Mouse (Mus musculus) embryonic stem cell, embryonic (primary cell): ENCODE results near the gene Rab34.

Experiments used
- CTCF ChIA-PET, 4 experiments: fragments of 300-600 bp in 2 of 4; fragments of 350-600 bp in 2 of 4; sonication (Branson Sonifier 250); formaldehyde crosslinking; loops; one replicate each; lab custom pipeline; 2022; ENCODE audit warnings: inconsistent platforms in 2 of 4; lab: Charles Lee
- POLR2A ChIA-PET, 4 experiments: fragments of 300-600 bp in 2 of 4; fragments of 350-600 bp in 2 of 4; sonication (Branson Sonifier 250); formaldehyde crosslinking; loops; one replicate each; lab custom pipeline; 2022; ENCODE audit warnings: antibody characterized with exemption in 4 of 4, inconsistent platforms in 1 of 4; lab: Charles Lee

Rab34 gene

DNA sequence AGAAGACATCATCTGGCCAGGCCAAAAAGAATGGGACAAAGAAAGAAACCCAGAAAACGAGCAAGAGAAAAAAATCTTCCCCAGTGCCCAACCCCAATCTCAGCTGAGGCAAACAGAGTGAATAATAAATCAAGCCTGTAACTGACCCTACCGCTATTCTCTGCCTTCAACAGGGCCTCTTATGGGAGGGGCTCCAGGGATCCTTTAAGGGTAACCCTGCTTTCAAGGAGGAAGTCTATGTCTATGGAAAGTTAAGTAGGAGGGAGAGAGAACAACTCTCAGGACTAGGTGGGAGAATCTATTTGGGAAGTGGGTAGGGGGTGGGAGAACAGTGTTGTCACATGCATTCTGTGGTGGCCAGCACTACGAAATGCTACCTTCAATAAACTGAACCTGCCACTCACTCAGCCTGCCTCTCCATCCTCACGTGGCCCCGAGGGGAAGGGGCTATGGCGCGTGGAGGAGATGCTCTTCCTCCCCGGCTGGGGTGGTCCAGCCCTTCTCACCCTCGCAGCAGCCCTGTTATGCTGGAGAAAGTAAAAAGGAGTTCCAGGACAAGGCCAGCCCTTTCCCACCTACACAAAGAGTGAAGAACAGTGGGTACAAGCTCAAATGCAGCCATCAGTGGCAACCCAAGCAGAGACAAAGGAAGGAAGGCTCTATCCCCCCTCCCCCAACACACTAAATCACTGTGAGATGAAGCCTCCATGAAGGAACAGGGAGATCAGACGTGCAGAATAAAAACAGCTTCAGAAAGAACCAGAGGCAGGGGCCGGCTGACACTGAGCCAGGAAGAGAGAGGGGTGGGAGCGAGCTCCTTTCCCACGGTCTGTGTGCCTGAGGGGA is 17.4 kb downstream of the Rab34 start:
- ChIA-PET POLR2A (interaction anchor here (0.6 to 3.4 kb wide), 14 partner anchors 10 to 218 kb away, joined by 3 to 32 read pairs (median 4); partner anchors contain the start of gene Rpl23a (in 1 of the 4)), CTCF (interaction anchor here in 1 of 4 experiments (1.6 kb wide), 1 partner anchor 11 kb away, joined by 5 read pairs; no protein-coding TSS in a partner anchor)

DNA sequence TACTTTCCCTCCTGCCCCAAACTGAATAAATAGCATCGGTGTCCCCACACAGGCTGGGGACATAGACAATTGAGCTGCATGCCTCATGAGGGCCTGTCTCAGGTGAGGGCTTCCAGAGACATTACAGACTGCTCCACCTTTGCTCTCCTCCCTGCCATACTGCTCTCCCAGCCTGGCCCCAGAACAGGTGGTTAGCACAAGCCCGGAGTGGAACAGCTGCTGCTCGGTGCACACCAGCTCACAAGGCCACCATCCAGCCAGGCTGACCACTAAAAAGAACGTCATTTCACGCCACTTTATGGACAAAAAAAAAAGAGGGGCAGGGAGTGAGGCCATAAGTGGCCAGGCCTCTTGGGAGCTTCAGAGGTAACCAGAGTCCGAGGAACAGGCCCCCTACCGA is 19.0 kb downstream of the Rab34 start:
- CTCF ChIA-PET = interaction anchor here in 2 of 4 experiments (0.6 to 1.4 kb wide), 4 partner anchors 41 to 597 kb away, joined by 3 to 4 read pairs (median 3); no protein-coding TSS in a partner anchor
- POLR2A ChIA-PET = interaction anchor here in 2 of 4 experiments (0.5 to 3.4 kb wide), 24 partner anchors 9 to 273 kb away, joined by 3 to 32 read pairs (median 4); partner anchors contain the start of genes Rpl23a (in 2 of the 2), Sdf2 (in 2 of the 2), Aldoc (in 1 of the 2) and Nek8 (in 1 of the 2)

DNA sequence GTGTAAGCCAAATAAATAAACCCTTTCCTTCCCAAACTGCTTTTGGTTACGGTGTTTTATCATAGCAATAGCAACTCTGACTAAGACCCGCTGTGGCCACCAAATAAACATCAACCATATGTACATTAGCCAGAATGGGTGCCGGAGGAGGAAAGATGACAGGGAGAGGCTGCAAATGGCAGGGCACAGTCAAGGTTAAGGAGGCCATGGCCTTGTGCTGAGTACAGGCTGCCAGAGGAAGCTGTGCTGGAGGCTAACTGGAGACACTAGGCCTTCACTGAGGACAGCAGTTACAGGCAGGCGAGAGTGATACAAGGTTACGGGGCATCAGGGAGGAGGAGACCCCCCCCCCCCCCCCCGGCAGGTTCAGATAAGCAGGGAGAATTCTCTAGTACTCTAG is 21.7 kb downstream of the Rab34 start:
- CTCF ChIA-PET = interaction anchor here in 2 of 4 experiments (0.6 to 0.9 kb wide), 2 partner anchors 15 to 51 kb away, joined by 3 to 9 read pairs; no protein-coding TSS in a partner anchor
- POLR2A ChIA-PET = interaction anchor here (0.6 to 5.1 kb wide), 11 partner anchors 8 to 177 kb away, joined by 3 to 29 read pairs (median 5); partner anchors contain the start of genes Rpl23a (in 2 of the 4), Nek8 (in 1 of the 4), Rab34 (in 1 of the 4) and Tlcd1 (in 1 of the 4)

DNA sequence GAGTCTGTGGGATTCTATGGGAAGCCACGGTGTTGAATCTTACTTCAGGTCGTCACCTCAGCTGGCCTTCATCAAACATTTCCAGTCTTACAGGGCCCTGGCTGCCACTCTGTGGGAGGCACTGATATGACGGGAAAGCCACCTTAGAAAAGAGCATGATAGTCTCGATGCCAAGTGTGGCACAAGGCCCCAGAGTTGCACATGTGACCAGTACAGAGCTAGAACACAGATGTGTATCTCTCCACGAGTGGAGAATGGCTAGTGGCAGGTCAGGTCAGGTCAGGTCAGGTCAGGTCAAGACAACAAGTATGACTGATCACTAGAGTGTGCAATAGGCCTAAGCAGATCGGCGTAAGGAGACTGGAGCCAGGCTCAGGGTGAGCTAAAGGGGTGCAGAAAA is 22.4 kb downstream of the Rab34 start:
- POLR2A ChIA-PET = interaction anchor here in 3 of 4 experiments (0.8 to 5.1 kb wide), 11 partner anchors 12 to 82 kb away, joined by 3 to 29 read pairs (median 4); partner anchors contain the start of genes Rpl23a (in 2 of the 3), Nek8 (in 1 of the 3), Rab34 (in 1 of the 3) and Tlcd1 (in 1 of the 3)
- CTCF ChIA-PET = interaction anchor here in 2 of 4 experiments (0.6 to 0.9 kb wide), 2 partner anchors 16 to 50 kb away, joined by 3 to 9 read pairs; no protein-coding TSS in a partner anchor

DNA sequence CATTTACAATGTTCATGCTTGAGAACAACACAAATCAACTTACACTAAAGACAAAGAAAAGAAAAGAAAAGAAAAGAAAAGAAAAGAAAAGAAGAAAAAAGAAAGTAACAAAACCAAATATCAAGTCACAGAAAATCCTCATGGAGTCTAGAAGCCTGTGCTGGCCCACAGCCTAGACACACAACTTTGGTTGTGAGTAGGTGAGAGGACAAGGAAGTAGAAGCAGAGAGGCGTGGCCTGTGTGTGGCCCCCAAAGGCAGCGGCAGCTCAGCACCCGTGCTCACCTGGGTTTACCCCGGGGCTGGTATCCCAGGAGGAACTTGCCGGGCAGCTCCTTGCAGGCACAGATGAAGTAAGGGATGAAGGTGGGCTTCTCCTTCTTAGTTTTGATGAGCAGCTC is 23.3 kb downstream of the Rab34 start:
- POLR2A ChIA-PET = interaction anchor here in 3 of 4 experiments (0.6 to 5.1 kb wide), 14 partner anchors 11 to 190 kb away, joined by 3 to 29 read pairs (median 4); partner anchors contain the start of gene Rpl23a (in 2 of the 3)
- CTCF ChIA-PET = interaction anchor here in 1 of 4 experiments (0.6 kb wide), 1 partner anchor 480 kb away, joined by 3 read pairs; no protein-coding TSS in a partner anchor

DNA sequence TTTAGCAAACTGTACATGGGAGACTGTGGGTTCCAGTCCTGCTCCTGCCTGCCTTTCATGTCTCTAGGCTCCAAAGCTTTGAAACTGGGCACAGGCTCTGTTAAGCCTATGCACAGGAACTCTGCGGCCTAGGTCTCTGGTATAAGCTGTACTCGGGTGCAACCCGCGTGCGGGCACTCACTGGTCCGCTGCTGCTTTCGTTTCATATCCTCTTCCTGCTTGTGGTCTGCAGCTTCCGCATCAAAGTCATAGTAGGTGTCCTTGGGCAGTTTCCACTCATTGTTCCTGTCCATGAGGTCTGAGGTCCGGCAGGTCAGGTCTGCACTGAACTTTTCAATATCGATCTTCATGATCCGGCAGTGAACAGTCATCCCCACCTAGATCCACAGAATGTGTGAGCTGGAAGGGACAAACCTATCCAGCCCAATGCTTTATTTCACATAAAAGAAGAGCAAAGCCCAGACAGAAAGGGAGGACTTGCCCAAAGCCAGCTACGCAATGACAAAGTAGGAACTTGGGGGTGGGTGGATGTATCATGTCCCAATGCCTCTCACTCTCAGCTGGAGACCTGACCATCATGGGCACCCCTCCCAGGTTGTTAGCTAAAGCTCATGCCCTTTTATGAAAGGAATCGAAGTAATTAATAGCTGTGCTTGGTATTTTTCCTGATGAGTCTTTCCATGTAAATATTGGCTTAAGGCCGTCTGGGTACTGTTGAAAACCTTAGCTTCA is 25.0 kb downstream of the Rab34 start:
- ChIA-PET POLR2A (interaction anchor here (0.6 to 5.1 kb wide), 28 partner anchors 8 to 116 kb away, joined by 3 to 29 read pairs (median 4); partner anchors contain the start of genes Pigs (in 2 of the 4), Rpl23a (in 2 of the 4), BC030499 (in 1 of the 4) and Sdf2 (in 1 of the 4)), CTCF (interaction anchor here in 1 of 4 experiments (0.9 kb wide), 1 partner anchor 42 kb away, joined by 3 read pairs; no protein-coding TSS in a partner anchor)

DNA sequence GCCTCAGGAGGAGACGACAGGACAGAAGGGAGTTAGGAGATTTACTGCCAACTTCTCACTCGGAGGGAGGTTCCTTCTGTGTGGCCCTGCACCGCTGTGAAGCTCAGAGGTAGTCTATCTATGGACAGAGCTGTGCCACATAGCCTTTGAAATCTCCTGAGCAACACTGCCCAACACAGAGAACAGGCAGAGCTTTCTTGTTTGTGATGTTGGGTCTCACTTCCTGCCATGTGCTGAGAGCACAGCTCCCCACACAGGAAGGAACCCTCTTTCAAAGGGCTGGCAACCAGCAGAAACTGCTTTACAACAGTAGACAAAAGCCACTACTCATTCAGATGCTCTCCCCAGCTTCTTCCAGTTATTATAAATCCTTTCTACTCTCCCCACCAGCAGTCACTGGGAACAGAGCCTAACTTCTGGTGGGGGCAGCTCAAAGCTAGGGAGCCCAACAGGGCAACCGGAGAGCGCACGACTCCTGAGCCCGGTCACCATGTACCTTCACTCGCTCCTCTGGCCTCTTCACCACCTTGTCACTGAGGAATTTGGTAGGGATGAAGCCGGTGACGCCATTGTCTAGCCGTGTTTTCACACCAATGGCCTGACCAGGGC is 27.6 kb downstream of the Rab34 start:
- ChIA-PET CTCF (interaction anchor here in 2 of 4 experiments (0.6 to 0.8 kb wide), 2 partner anchors 23 to 68 kb away, joined by 3 to 8 read pairs; no protein-coding TSS in a partner anchor), POLR2A (interaction anchor here in 3 of 4 experiments (0.6 to 4.6 kb wide), 10 partner anchors 9 to 38 kb away, joined by 3 to 23 read pairs (median 5); partner anchors contain the start of gene Rpl23a (in 2 of the 3))

DNA sequence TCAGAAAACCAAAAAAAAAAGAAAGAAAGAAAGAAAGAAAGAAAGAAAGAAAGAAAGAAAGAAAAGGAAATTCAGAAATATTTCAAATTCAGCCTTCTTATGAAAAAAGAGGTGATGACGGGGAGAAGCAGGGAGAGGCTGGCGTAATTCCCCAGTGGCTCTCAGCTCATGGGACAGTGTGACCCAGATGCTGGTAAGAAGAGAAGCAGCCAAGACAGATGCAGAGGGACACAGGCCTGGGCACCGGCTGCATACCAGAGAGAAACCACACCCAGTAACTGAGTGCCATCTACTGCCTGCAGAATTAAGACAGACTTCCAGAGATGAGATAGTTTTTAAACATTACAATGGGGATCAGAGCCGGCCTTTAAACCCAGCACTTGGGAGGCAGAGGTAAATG is 35.4 kb downstream of the Rab34 start:
- POLR2A ChIA-PET = interaction anchor here in 2 of 4 experiments (1.0 to 2.1 kb wide), 3 partner anchors 13 to 23 kb away, joined by 4 to 11 read pairs (median 7); partner anchors contain the start of gene Supt6 (in 1 of the 2)
- CTCF ChIA-PET = interaction anchor here in 2 of 4 experiments (0.7 kb wide), 2 partner anchors 17 to 39 kb away, joined by 3 read pairs; no protein-coding TSS in a partner anchor

DNA sequence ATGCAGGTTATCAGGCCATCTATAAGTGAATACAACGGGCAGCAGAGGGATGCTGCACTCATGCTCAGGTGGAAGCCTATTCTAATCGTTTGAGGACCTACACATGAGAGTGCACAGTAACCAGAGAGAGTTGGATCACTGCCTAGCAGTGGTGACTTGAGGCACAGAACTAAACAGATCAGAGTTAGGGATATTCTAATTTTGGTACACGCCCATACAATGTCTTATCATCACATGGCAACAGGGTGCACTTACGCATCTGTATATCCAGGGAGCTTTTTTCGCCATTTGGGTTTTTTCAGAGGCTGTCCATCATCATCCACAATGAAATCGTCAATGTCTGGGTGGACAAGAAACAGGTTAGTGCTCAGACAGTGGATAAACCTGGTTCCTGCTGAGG is 43.3 kb downstream of the Rab34 start:
- CTCF ChIA-PET = no interaction called here
- POLR2A ChIA-PET = no interaction called here

DNA sequence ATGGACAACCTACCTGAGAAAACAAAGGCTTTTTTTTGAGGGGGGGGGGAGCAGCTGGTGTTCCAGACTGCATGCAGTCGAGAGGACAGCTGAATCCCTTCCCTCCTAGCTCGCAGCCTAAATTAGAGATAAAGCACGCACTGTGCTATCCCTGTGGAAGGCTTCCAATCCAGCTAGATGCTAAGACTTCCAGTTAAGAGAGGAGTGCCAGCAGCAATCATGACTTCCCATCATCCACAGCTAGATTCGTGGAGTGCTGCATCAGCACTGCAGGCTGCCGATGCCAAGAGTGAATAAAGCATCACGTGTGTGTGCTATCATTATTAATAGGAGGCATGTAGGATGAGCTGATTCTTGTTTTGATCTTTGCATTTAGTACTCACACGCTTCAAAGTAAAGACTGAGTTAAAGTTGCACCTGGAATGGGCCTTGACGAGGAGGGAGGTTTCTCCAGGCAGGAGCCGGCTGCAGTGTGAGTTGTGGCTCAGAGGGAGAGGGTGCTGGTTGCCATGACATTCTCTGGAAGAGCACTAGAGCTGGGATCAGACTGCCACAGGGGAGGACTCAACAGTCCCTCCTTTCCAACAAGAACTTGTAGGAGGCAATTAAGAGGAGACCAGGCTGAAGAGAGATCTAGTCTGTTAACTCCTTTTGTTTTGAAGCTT is 52.1 kb downstream of the Rab34 start:
- CTCF ChIA-PET = interaction anchor here in 2 of 4 experiments (0.6 to 0.8 kb wide), 4 partner anchors 22 to 1781 kb away, joined by 3 to 4 read pairs (median 3); no protein-coding TSS in a partner anchor
- POLR2A ChIA-PET = interaction anchor here in 3 of 4 experiments (0.9 to 1.6 kb wide), 7 partner anchors 9 to 64 kb away, joined by 3 to 6 read pairs (median 4); partner anchors contain the start of gene Rpl23a (in 1 of the 3)
